Mouse (Mus musculus): Measurements from ENCODE around the gene Trmt112.
"Not testable (repeated sequence)": the region's sequence is repeated elsewhere in the genome, so short reads cannot be mapped to it uniquely, and the experiment has no call there.

Gene Trmt112

GRCm38 (mm10) chr19:6909021-6909420 lies 477 bp upstream of the Trmt112 start:
- DNase-seq (ENCODE audit: low spot score): no peak

DNA sequence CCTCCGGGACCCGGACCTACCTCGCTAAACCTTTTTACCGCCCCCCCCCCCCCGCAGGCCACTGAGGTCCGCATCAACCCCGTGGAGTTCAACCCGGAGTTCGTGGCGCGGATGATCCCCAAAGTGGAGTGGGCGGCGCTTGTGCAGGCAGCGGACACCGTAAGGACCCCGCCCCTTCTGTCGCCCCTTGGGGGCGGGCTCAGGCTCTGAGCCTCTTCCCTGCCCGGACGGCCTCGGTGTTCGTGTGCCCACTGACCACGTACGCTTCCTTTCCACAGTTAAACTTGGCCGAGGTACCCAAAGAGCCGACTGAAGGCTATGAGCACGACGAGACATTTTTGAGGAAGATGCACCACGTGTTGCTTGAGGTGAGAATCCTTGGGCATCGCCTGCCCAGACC lies 808 bp downstream of the Trmt112 start:
- DNase-seq (ENCODE audit: low spot score): not testable (repeated sequence)

GRCm38 (mm10) chr19:6911101-6912074 lies 1.9 kb downstream of the Trmt112 start:
- DNase-seq (ENCODE audit: low spot score): no peak

DNA sequence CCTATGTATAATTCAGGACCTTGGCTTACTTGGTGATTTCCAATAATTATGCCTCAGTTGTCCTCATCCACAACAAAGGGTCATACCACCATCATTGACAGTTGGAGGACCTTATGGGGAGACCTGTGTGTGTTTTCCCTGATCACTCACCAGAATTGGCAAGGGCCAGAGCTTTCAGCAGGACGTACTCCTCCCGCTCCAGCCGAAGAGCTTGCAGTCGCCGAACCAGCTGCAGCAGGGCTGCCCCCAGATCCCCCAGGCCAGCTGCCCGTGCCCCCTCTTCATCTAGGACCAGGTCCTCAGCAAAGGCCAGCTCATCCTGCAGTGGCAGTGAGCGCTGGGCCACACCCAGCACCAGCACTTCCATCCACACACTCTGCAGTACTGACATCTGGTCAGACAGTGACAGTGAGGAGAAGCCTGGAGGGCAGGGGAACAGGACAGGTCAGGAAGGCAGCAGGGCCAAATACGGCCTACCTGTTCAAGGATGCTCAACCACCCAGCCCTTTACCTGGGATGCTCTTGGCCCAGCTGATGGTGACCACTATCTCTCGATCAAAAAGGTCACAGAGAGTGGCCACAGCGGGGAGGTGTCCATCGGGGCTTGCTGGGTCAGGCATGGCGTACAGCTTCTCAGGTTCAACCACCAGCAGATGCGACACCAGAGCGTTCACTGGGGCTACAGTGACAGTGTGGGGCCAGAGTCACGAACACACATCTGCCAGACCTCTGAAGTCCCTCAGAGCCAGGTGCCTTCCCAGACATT lies 2.9 kb downstream of the Trmt112 start:
- DNase-seq (ENCODE audit: low spot score): no peak

DNA sequence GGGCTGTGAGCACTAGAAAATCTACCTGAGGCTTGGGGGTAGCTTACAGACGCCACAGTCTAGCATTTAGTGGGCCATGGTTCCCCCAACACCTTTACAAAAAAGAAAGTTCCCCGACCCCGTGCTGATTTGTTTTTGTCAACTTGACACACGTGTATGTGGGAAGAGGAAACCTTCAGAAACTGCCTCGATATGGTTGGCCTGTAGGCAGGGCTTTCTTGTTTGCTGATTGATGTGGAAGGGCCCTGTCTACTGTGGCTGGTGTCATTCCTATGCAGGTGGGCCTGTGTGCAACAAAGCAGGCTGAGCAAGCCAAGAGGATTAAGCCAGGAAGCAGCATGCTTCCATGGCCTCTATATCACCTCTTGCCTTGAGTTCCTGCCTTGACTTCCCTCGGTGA lies 3.5 kb downstream of the Trmt112 start:
- no peak for DNase-seq (ENCODE audit: low spot score)

- DNase-seq (ENCODE audit: low spot score): no peak
These were observed 4.5 kb downstream of the Trmt112 start for GRCm38 (mm10) chr19:6913991-6914390.

GRCm38 (mm10) chr19:6914540-6914939 lies 5.0 kb downstream of the Trmt112 start:
- no peak for DNase-seq (ENCODE audit: low spot score)

DNA sequence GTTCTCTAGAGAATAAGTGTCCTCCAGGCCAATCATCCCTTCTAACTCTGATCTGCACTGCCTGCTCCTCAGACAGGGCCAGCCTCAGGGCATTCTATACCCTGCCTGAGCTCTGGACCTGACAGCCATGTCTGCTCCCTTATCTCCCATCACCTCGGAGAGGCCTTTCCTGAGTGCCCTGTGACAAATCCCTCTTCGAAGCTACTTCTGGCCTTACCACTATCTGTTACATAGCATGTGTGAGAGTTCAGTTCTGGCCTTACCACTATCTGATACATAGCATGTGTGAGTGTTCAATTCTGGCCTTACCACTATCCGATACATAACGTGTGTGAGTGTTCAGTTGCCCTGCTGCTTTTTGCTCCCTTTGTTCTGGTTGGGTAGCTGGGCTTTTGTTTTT lies 5.8 kb downstream of the Trmt112 start:
- no peak for DNase-seq (ENCODE audit: low spot score)

DNA sequence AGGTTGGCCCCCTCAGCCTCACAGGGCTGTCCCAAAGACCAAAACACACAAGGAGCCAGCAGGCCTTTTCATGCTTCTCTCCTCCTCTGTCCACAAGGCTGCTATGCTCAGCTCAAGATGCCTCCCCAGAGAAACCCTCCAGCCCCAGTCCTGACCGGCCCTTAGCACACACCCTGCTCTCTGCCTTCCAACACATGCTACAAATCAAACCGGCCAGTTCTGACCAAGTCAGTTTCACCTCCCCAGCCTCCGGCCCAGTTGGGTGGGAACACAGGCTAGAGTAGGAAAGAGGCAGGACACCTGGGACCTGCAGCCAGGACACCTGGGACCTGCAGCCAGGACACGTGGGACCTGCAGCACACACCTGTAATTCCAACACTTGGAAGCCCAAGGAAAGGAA lies 7.0 kb downstream of the Trmt112 start:
- DNase-seq (ENCODE audit: low spot score): no peak

- DNase-seq (ENCODE audit: low spot score): no peak
These were observed 8.8 kb downstream of the Trmt112 start for GRCm38 (mm10) chr19:6918321-6918720.

GRCm38 (mm10) chr19:6919431-6919830 lies 9.9 kb downstream of the Trmt112 start:
- DNase-seq (ENCODE audit: low spot score): no peak

DNA sequence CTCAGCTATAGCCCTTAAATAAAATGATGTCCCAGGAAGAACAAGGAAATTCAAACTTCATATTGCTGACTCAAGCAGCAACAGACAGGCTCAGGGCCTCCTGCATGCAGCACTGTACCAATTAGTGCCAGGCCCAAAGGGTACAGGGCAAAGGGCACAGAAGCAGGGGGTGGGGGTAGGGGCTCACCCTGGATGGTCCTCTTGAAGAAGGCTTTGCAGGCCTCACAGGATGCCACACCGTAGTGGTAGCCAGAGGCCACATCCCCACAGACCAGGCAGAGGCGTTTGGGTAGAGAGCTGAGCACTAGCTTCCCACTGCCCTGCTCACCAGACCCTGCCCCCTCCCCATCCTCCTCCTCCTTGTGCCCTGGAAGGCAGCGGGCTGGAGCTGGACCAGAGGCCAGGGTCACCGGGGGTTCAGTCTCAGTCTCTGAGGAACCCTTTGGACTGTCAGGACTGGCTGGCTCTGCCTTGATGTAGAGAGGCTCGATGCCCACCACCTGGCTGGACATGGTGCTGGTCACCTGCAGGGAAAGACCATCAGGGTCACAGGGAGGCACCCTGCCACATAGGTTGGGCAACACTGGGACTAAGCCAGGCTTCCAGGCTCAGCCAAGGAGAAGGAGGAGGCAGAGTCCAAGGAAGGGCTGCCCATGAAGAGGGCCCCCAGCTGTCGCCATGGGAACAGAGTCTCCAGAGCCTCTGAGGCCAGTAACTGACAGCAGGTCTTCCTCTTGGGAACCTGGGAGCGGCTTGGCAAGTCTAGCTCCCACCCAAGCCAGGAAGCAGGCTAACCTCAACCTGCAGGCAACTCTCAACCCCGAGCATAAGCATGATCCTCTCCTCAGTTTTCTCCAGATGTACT lies 10.6 kb downstream of the Trmt112 start:
- DNase-seq (ENCODE audit: low spot score): no peak

GRCm38 (mm10) chr19:6920741-6921636 lies 11.5 kb downstream of the Trmt112 start:
- peak; percentile 61 for DNase-seq (ENCODE audit: low spot score)

GRCm38 (mm10) chr19:6921647-6922567 lies 12.4 kb downstream of the Trmt112 start, which contains the start of gene Esrra:
Gene Esrra, minus strand, starts transcription at chr19:6921813.
- peak; percentile 100 for DNase-seq (ENCODE audit: low spot score)

- DNase-seq (ENCODE audit: low spot score): no peak
These were observed 13.6 kb downstream of the Trmt112 start for GRCm38 (mm10) chr19:6922901-6923735.

DNA sequence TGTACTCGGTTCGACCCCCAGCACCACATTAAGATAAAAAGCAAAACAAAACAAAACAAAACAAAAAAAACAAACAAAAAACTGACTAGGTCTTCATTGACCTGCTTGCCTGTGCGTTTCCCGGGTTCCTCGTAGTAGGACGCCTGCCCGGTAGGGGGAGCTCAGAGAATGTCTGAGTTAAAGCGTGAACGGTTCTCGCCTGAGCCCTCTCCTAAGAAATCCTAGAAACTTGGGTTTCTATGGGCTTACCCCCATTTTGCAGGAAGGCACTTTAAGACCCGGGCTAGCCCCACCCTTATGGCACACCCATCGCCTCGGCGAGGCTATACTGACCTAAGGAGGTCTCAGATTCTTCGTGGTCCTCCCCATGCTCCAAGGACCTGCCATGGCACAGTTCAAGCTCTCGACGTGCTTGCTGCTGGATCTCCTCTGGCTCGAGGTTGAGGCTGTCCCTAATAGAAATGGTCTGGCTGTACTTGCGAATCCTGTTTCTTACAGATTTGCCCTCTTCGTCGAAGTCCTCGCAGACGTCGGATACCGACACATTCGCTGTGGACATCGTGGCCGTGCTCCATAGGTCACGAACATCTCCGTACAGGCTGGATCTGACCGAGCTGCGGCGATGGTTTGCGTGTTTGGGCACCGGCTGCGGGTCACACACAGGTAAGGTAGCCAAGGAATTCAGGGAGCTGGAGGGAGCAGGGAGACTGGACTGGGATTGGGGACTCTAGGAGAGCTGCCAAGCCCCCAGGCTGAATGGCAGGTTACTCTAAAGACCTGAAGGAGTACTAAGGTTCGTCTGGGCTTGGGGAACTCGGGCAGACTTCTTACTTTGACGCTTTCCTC lies 15.2 kb downstream of the Trmt112 start:
- peak; percentile 91 for DNase-seq (ENCODE audit: low spot score)

- no peak for DNase-seq (ENCODE audit: low spot score)
These were observed 15.7 kb downstream of the Trmt112 start, which contains the start of gene Catsperz for GRCm38 (mm10) chr19:6925307-6925573. Gene Catsperz, minus strand, starts transcription at chr19:6925380.

All from urinary bladder, postnatal 14 days (tissue).